In genomic region chr14:103575854-103576253, GRCm38 (mm10) we compare ENCODE assay signal across 25 mouse cellular contexts.
"Had no signal": no experiment of that assay in that cellular context is flagged by ENCODE, and none has a peak within 500 bp of the region (broad histone marks: within the 10 kb centered on the region; RNA-seq: fewer than 3 reads in every experiment).

No protein-coding gene starts in this region.

- H3K9me3 ChIP-seq: intestine, embryonic 15.5 days; limb, embryonic 12.5 days; limb, embryonic 15.5 days; midbrain, embryonic 12.5 days; neural tube, embryonic 13.5 days; stomach, embryonic 15.5 days had no signal

- H3K36me3 ChIP-seq: intestine, embryonic 15.5 days; limb, embryonic 12.5 days; limb, embryonic 15.5 days; midbrain, embryonic 12.5 days; neural tube, embryonic 13.5 days; stomach, embryonic 15.5 days had no signal

- H3K9ac ChIP-seq: intestine, embryonic 15.5 days; limb, embryonic 12.5 days; limb, embryonic 15.5 days; liver, embryonic 14.5 days; liver, postnatal 0 days; lung, embryonic 14.5 days; midbrain, embryonic 12.5 days; neural tube, embryonic 13.5 days; stomach, embryonic 15.5 days had no signal

- DNase-seq: kidney, adult 11 months; kidney, adult 8-10 months; layer of hippocampus, adult 9-11 months; layer of hippocampus, postnatal 36 days; left cerebral cortex, postnatal 4 days; liver, postnatal 0 days; lung, embryonic 14.5 days; retina, postnatal 1 day; right cerebral cortex, postnatal 25 days; spleen, adult 18-20 months; thymus, postnatal 25 days had no signal

- H3K27ac ChIP-seq: intestine, embryonic 15.5 days; layer of hippocampus, adult 2 months; left cerebral cortex, adult 2 months; limb, embryonic 12.5 days; limb, embryonic 15.5 days; liver, embryonic 14.5 days; macrophage; midbrain, embryonic 12.5 days; neural tube, embryonic 13.5 days; stomach, embryonic 15.5 days had no signal

- H3K27me3 ChIP-seq: intestine, embryonic 15.5 days; limb, embryonic 12.5 days; limb, embryonic 15.5 days; midbrain, embryonic 12.5 days; neural tube, embryonic 13.5 days; stomach, embryonic 15.5 days had no signal

- H3K4me1 ChIP-seq: intestine, embryonic 15.5 days; limb, embryonic 12.5 days; limb, embryonic 15.5 days; midbrain, embryonic 12.5 days; neural tube, embryonic 13.5 days; stomach, embryonic 15.5 days had no signal

- H3K4me2 ChIP-seq: intestine, embryonic 15.5 days; limb, embryonic 12.5 days; limb, embryonic 15.5 days; liver, embryonic 11.5 days; lung, embryonic 14.5 days; midbrain, embryonic 12.5 days; neural tube, embryonic 13.5 days; stomach, embryonic 15.5 days had no signal

- H3K4me3 ChIP-seq: intestine, embryonic 15.5 days; layer of hippocampus, adult 2 months; left cerebral cortex, adult 2 months; limb, embryonic 12.5 days; limb, embryonic 15.5 days; midbrain, embryonic 12.5 days; myocyte; neural tube, embryonic 13.5 days; stomach, embryonic 15.5 days had no signal

- ATAC-seq: intestine, embryonic 15.5 days; liver, postnatal 0 days; lung, postnatal 0 days; midbrain, embryonic 16.5 days had no signal
